Mouse (Mus musculus): ENCODE data around the gene Ccl24. TPM values are rescaled to one million over a fixed set of nuclear protein-coding genes. Genes with fewer than 3 reads are reported as not detected.

Gene Ccl24
- total and polyA plus RNA-seq, 2 experiments from 2014 or later = 0.45 TPM; not detected in 1

DNA sequence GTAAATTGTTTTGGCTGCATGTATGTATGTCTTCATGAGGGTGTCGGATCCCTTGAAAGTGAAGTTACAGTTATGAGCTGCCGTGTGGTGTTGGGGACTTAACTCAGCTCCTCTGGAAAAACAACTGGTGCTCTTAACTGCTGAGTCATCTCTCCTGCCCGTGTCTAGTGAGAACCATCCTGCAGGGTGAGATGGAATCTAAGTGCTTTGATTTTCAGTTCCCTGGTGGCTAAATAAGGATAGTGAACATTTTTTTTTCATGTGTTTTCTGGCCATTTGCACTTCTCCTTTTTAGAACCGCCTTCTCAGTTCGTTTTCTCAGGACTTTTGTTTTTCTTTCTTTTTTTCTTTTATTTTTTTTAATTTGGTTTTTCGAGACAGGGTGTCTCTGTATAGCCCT is 4.2 kb downstream of the Ccl24 start:
- Histone ChIP-seq H3K9me3 (replicated peaks; ENCODE audit: control insufficient read depth, low read length) (no peaks in the 10 kb centered on the region), H3K9ac (replicated peaks; ENCODE audit: low read depth, low read length) (no peak overlapping the region), H3K4me3 (ENCODE audit: low read depth, low read length) (no peak overlapping the region), H3K27me3 (ENCODE audit: control insufficient read depth, insufficient read depth, low read length) (no peaks in the 10 kb centered on the region), H3K4me2 (ENCODE audit: low read depth, low read length) (no peak overlapping the region), H3K4me1 (ENCODE audit: control insufficient read depth, insufficient read depth) (no peaks in the 10 kb centered on the region), H3K36me3 (replicated peaks; ENCODE audit: control insufficient read depth, insufficient read depth, low read length) (no peaks in the 10 kb centered on the region), H3K27ac (ENCODE audit: low read depth) (no peak overlapping the region)
- 63% methylated on average over 6 of the region's 6 CpGs for WGBS
- no peak for ATAC-seq (ENCODE audit: insufficient read depth, low read depth)
- TF ChIP-seq EP300 (IDR thresholded peaks at IDR 0.05; ENCODE audit: low read depth) (no peak), CTCF (IDR thresholded peaks at IDR 0.05; ENCODE audit: low read depth) (no peak)
- DNase-seq (ENCODE audit: low spot score) = no peak

DNA sequence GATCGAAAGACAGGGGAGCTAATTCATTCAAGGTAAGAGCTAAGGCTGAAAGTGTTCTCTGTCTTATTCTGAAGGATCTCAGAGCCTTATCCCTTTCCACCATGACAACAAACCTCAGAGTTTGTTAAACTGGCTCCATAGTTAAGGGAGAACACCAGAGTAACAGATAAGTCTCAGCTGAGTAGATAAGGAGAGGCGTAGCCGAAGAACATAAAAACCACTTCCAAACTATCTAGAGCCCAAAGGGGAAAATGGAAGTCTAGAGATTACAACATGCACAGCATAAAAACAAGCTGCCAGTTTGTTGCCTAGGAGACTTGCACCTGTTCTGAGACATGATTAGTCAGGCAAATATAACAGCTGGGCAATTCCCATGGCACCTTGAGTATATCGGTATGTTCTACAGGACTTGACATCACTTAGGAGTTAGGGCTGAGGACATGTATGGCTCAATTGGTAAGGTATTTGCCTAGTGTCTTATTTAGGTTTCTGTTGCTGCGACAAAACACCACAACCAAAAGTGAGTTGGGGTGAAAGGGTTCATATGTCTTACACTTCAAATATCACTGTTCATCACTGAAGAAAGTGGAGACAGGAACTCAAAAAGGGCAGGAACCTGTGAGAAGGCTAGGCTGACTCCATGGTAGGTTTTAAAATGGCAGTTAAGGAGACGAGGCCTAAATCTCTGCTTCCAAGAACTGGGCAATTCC is 5.1 kb downstream of the Ccl24 start:
- Histone ChIP-seq H3K27ac (ENCODE audit: low read depth) (no peak overlapping the region), H3K4me1 (ENCODE audit: control insufficient read depth, insufficient read depth) (no peaks in the 10 kb centered on the region), H3K27me3 (ENCODE audit: control insufficient read depth, insufficient read depth, low read length) (no peaks in the 10 kb centered on the region), H3K9ac (replicated peaks; ENCODE audit: low read depth, low read length) (no peak overlapping the region), H3K36me3 (replicated peaks; ENCODE audit: control insufficient read depth, insufficient read depth, low read length) (no peaks in the 10 kb centered on the region), H3K9me3 (replicated peaks; ENCODE audit: control insufficient read depth, low read length) (no peaks in the 10 kb centered on the region), H3K4me3 (ENCODE audit: low read depth, low read length) (no peak overlapping the region), H3K4me2 (ENCODE audit: low read depth, low read length) (no peak overlapping the region)
- DNase-seq (ENCODE audit: low spot score) = no peak
- 65% methylated on average over 6 of the region's 6 CpGs for WGBS
- TF ChIP-seq CTCF (IDR thresholded peaks at IDR 0.05; ENCODE audit: low read depth) (no peak), EP300 (IDR thresholded peaks at IDR 0.05; ENCODE audit: low read depth) (no peak)
- no peak for ATAC-seq (ENCODE audit: insufficient read depth, low read depth)

DNA sequence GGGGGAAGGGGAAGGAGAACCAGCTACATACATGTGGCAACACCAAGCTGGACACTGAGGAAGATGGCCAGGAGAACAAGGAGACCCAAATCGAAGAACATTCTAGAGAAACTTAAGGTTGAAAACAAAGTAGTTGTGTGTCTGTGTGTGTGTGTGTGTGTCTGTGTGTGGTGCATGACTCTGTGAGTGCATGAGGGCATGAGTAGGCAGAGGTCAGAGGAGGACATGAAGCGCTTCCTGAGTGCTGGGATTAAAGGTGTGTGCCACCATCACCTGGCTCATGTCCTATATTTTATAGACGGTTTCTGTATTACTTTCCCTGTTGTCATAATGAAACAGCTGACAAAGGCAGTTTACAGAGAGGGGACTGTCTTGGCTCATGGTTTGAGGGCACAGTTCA is 9.4 kb downstream of the Ccl24 start, which contains the start of gene Ccl26:
Gene Ccl26 (minus strand): TSS at position 101 of the 400 bp plus-strand sequence.
- H3K9ac ChIP-seq (replicated peaks; ENCODE audit: low read depth, low read length) = no peak within 1 kb of the TSS
- no peaks in the 10 kb centered on the region for H3K36me3 ChIP-seq (replicated peaks; ENCODE audit: control insufficient read depth, insufficient read depth, low read length)
- no peaks in the 10 kb centered on the region for H3K4me1 ChIP-seq (ENCODE audit: control insufficient read depth, insufficient read depth)
- no peaks in the 10 kb centered on the region for H3K27me3 ChIP-seq (ENCODE audit: control insufficient read depth, insufficient read depth, low read length)
- no peak for DNase-seq (ENCODE audit: low spot score)
- TF ChIP-seq CTCF (IDR thresholded peaks at IDR 0.05; ENCODE audit: low read depth) = no peak
- TF ChIP-seq EP300 (IDR thresholded peaks at IDR 0.05; ENCODE audit: low read depth) = no peak
- H3K9me3 ChIP-seq (replicated peaks; ENCODE audit: control insufficient read depth, low read length) = no peaks in the 10 kb centered on the region
- no peak within 1 kb of the TSS for H3K4me3 ChIP-seq (ENCODE audit: low read depth, low read length)
- ATAC-seq (ENCODE audit: insufficient read depth, low read depth) = no peak
- H3K4me2 ChIP-seq (ENCODE audit: low read depth, low read length) = no peak within 1 kb of the TSS
- H3K27ac ChIP-seq (ENCODE audit: low read depth) = no peak within 1 kb of the TSS
- WGBS = 69% methylated on average over 3 of the region's 3 CpGs

DNA sequence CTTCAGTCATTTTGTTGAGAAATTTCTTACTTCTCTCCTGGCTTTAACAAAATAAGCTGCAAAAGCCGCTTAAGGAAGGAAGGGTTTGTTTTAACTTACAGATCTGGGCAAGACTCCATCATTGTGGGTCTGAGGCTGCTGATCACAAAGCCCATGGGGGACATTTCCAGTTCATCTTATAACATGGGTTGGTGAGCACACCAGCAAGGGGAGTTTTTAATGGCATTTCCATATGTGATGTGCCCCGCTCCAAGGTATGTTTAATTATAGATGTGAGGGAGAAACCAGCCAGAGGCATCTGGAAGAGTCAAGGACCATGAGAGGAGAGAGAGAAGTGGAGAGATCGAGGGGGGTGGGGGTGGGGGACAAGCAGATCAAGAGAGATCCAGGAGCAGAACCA is 15.2 kb downstream of the Ccl24 start:
- 48% methylated on average over 3 of the region's 3 CpGs for WGBS
- Histone ChIP-seq H3K4me1 (ENCODE audit: control insufficient read depth, insufficient read depth) (no peaks in the 10 kb centered on the region), H3K4me3 (ENCODE audit: low read depth, low read length) (no peak overlapping the region), H3K4me2 (ENCODE audit: low read depth, low read length) (no peak overlapping the region), H3K36me3 (replicated peaks; ENCODE audit: control insufficient read depth, insufficient read depth, low read length) (no peaks in the 10 kb centered on the region), H3K27me3 (ENCODE audit: control insufficient read depth, insufficient read depth, low read length) (no peaks in the 10 kb centered on the region), H3K9ac (replicated peaks; ENCODE audit: low read depth, low read length) (no peak overlapping the region), H3K27ac (ENCODE audit: low read depth) (no peak overlapping the region), H3K9me3 (replicated peaks; ENCODE audit: control insufficient read depth, low read length) (no peaks in the 10 kb centered on the region)
- DNase-seq (ENCODE audit: low spot score) = no peak
- no peak for TF ChIP-seq EP300 (IDR thresholded peaks at IDR 0.05; ENCODE audit: low read depth)
- TF ChIP-seq CTCF (IDR thresholded peaks at IDR 0.05; ENCODE audit: low read depth) = no peak
- ATAC-seq (ENCODE audit: insufficient read depth, low read depth) = no peak

DNA sequence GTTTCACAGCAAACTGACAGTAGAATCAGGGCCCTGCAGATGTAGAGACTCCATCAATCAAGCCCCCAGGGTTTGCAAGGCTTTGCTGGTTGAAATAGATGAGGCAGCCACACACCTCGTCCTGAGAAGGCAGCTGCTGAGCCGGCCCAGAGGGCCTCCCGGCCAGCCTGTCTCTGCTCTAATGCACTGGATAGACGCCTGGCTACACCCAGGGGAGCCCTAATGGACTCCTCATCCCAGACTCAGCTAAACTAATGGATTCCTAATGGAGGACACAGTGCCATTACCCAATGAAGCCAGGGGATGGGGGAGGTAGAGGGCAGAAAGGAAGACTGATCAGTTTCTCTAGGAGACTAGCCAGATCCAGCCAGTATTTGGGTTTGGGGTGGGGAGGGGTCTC is 15.8 kb downstream of the Ccl24 start:
- H3K36me3 ChIP-seq (replicated peaks; ENCODE audit: control insufficient read depth, insufficient read depth, low read length) = no peaks in the 10 kb centered on the region
- no peak overlapping the region for H3K4me3 ChIP-seq (ENCODE audit: low read depth, low read length)
- H3K9ac ChIP-seq (replicated peaks; ENCODE audit: low read depth, low read length) = no peak overlapping the region
- 47% methylated on average over 4 of the region's 4 CpGs for WGBS
- no peaks in the 10 kb centered on the region for H3K9me3 ChIP-seq (replicated peaks; ENCODE audit: control insufficient read depth, low read length)
- DNase-seq (ENCODE audit: low spot score) = no peak
- no peaks in the 10 kb centered on the region for H3K4me1 ChIP-seq (ENCODE audit: control insufficient read depth, insufficient read depth)
- H3K4me2 ChIP-seq (ENCODE audit: low read depth, low read length) = no peak overlapping the region
- TF ChIP-seq CTCF (IDR thresholded peaks at IDR 0.05; ENCODE audit: low read depth) = no peak
- TF ChIP-seq EP300 (IDR thresholded peaks at IDR 0.05; ENCODE audit: low read depth) = no peak
- ATAC-seq (ENCODE audit: insufficient read depth, low read depth) = no peak
- H3K27ac ChIP-seq (ENCODE audit: low read depth) = no peak overlapping the region
- no peaks in the 10 kb centered on the region for H3K27me3 ChIP-seq (ENCODE audit: control insufficient read depth, insufficient read depth, low read length)

DNA sequence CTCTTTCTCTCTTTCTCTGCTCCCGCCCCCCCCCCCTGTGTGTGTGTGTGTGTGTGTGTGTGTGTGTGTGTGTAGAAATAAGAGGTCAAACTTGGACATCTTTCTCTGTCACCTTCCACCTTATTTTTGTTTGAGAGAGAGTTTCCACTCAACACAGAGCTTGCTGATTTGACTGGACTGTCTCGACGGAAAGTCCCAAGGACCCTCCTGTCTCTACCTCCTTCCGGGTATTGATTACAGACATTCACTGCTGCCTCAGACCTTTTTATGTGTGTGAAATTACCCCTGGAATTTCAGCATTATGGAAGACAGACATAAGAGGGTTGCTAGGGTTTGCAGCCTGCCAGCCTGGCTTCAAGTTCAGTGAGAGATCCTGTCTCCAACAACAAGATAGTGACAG is 16.6 kb downstream of the Ccl24 start:
- 69% methylated on average over 3 of the region's 4 CpGs for WGBS
- Histone ChIP-seq H3K9ac (replicated peaks; ENCODE audit: low read depth, low read length) (no peak overlapping the region), H3K4me1 (ENCODE audit: control insufficient read depth, insufficient read depth) (no peaks in the 10 kb centered on the region), H3K4me3 (ENCODE audit: low read depth, low read length) (no peak overlapping the region), H3K27me3 (ENCODE audit: control insufficient read depth, insufficient read depth, low read length) (no peaks in the 10 kb centered on the region), H3K4me2 (ENCODE audit: low read depth, low read length) (no peak overlapping the region), H3K9me3 (replicated peaks; ENCODE audit: control insufficient read depth, low read length) (no peaks in the 10 kb centered on the region), H3K27ac (ENCODE audit: low read depth) (no peak overlapping the region), H3K36me3 (replicated peaks; ENCODE audit: control insufficient read depth, insufficient read depth, low read length) (no peaks in the 10 kb centered on the region)
- no peak for TF ChIP-seq CTCF (IDR thresholded peaks at IDR 0.05; ENCODE audit: low read depth)
- TF ChIP-seq EP300 (IDR thresholded peaks at IDR 0.05; ENCODE audit: low read depth) = no peak
- DNase-seq (ENCODE audit: low spot score) (no peak), ATAC-seq (ENCODE audit: insufficient read depth, low read depth) (no peak)
